Mouse (Mus musculus): ENCODE measurements around the gene Col4a5. TPM values are rescaled to one million over a fixed set of nuclear protein-coding genes. Genes with fewer than 3 reads are reported as not detected.
A peak's percentile ranks its signal among the peaks of the same experiment; 100 is the strongest.

Col4a5 gene
- polyA plus RNA-seq, 1 experiment from 2014 or later, result 17.1 TPM

DNA sequence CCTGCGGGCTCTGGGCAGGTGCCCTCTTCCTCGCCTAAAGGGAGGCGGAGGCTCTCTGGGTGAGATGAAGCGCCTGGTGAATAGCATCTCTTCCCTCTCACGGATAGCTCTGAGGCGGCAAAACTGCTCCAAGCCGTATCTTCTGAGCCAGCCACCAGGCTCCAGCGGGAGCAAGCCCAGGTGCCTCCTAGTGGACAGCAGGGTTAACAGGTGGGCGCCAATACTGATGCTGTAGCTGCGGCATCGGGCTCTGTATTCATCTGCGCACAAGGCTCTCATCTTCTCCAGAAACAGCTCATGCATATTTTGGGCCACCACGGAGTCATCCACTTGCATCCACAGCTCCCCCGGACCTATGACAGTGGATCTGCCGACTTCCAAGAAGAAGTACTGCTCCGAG, 248.8 kb downstream of the Col4a5 start:
- Histone ChIP-seq H3K4me1 (no peaks in the 10 kb centered on the region), H3K27me3 (replicated peaks) (peaks cover 67% of the 10 kb centered on the region), H3K9me3 (no peaks in the 10 kb centered on the region), H3K36me3 (no peaks in the 10 kb centered on the region), H3K4me2 (replicated peaks) (peak overlapping the region; percentile 68), H3K4me3 (peak overlapping the region; percentile 43), H3K9ac (no peak overlapping the region), H3K27ac (no peak overlapping the region)
- 23% methylated on average over 16 of the region's 16 CpGs for whole genome bisulfite sequencing
- ATAC-seq (ENCODE audit: low FRiP score, low read depth), result no peak

DNA sequence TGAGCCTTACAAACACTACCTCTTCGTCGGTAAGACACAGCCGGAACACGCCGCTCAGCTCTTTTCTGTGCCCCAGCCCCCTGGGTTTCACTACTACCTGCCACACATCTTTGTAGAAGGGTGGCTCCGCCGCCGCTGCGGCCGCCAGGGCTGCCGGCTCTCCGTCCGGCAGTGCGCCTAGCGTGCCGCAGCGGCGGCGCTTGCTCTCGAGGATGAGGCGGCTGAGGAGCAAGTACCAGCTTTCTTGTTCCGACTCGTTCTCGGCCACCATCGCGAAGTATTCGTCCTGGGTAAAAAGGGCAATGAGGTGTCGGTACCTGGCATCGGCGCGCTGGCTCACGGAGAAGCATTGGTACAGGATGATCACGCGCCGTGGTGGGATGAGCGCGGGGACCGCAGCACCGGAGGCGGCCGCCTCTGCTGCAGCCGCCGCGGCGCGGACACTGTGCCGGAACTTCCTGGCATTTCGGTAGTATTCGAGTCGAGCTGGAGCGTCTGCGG, 249.3 kb downstream of the Col4a5 start:
- H3K9me3 ChIP-seq, result no peaks in the 10 kb centered on the region
- no peak overlapping the region for H3K27ac ChIP-seq
- no peaks in the 10 kb centered on the region for H3K36me3 ChIP-seq
- peak overlapping the region; percentile 43 for H3K4me3 ChIP-seq
- no peaks in the 10 kb centered on the region for H3K4me1 ChIP-seq
- no peak overlapping the region for H3K9ac ChIP-seq
- 23% methylated on average over 52 of the region's 52 CpGs for WGBS
- H3K27me3 ChIP-seq (replicated peaks), result peaks cover 67% of the 10 kb centered on the region
- peak; percentile 6; the same call in 1 of the 2 replicates for ATAC-seq (ENCODE audit: low FRiP score, low read depth)
- peak overlapping the region; percentile 68 for H3K4me2 ChIP-seq (replicated peaks)

DNA sequence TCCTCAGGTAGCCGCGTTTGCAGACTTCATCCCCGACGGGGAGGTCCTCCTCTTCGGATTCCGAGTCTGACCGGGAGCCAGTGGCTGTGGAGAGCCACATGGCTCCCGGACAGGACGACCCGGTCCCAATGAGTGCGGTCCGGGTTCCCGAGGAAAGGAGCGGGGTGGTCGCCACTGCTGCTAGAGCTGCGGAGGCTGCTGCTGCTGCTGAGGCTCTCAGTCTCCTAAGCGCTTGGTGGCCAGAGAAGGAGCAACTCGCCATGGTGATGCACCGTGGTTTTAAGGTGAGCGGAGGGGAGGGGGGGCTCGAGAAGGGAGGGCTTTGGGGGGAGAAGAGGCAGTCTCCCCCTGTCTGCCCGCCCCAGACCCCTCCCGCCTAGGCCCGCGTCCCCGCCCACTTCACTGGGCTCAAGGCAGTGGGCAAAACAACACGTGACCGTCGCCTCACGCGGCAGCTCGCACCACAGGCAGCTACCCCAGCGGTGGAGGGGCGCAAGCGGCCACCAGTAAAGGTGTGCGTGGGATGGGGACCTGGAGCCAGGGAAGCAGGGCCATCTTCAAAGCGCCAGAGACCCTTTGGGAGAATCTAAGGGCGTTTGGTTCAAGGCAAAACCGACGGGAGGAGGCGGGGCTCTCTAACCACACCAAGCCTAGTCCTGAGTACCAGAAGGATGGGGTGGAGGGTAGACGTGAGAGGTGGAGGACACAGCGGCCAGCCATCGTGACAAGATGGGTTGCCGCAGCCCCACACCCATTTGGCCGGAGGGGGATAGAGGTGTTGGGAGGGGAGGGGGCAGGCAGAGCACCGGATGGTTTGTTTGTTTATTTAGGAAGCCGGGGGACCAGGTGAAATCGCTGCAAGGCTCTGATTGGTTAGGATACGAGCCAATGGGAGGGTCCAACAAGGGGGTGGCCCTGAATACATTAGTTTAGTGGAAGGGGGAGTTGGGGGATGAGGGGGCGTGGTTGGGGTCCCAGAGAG, 250.0 kb downstream of the Col4a5 start, which contains the start of gene Irs4:
TSS of gene Irs4 (minus strand) at position 327 of the 982 bp plus-strand sequence.
- H3K4me3 ChIP-seq, result peak within 1 kb of the TSS; percentile 43
- peak within 1 kb of the TSS; percentile 68 for H3K4me2 ChIP-seq (replicated peaks)
- peak; percentile 83 for ATAC-seq (ENCODE audit: low FRiP score, low read depth)
- H3K9me3 ChIP-seq, result no peaks in the 10 kb centered on the region
- 20% methylated on average over 50 of the region's 51 CpGs for WGBS
- H3K36me3 ChIP-seq, result no peaks in the 10 kb centered on the region
- peaks cover 62% of the 10 kb centered on the region for H3K27me3 ChIP-seq (replicated peaks)
- no peaks in the 10 kb centered on the region for H3K4me1 ChIP-seq
- no peak within 1 kb of the TSS for H3K27ac ChIP-seq
- no peak within 1 kb of the TSS for H3K9ac ChIP-seq

DNA sequence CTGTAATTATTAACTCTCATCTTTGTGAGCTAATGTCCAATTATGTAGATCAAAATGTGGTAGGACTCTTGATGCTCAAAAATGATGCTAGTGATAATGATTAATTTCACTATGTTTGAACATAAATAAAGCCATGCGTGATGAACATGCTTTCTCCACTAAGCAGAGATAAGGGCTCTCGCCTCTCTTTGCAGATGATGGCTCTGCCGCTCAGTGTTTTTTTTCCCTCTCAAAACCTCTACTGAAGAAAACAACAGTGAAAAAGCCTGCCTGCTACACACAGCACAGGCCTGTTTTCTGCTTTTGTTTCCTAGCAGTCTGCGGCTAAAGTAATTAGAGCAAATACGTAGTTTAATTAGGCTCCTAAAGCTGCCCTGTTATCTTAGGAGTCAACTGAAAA, 254.4 kb downstream of the Col4a5 start:
- Histone ChIP-seq H3K27me3 (replicated peaks) (peaks cover 20% of the 10 kb centered on the region), H3K4me1 (no peaks in the 10 kb centered on the region), H3K9ac (no peak overlapping the region), H3K36me3 (no peaks in the 10 kb centered on the region), H3K9me3 (no peaks in the 10 kb centered on the region), H3K27ac (no peak overlapping the region), H3K4me3 (no peak overlapping the region), H3K4me2 (replicated peaks) (no peak overlapping the region)
- WGBS, result 70% methylated on average over 5 of the region's 5 CpGs
- ATAC-seq (ENCODE audit: low FRiP score, low read depth), result no peak

Other genes with a start within 250 kb of the Col4a5 start
- gene Col4a6, start 1.3 kb upstream of the Col4a5 start, polyA plus RNA-seq (2016; fragmentation: Nextera tagmentation; extraction: Ambion mirVana), result 2.4 and 3.2 TPM in 2 replicates
- 0.08 and 0.11 TPM in 2 replicates for gene Irs4, start 249.9 kb downstream of the Col4a5 start, polyA plus RNA-seq (2016; fragmentation: Nextera tagmentation; extraction: Ambion mirVana)